Mouse (Mus musculus): ENCODE results near the gene Tra2b.

GRCm38 (mm10) chr16:22275142-22275541 is 9.3 kb upstream of the Tra2b start:
- TF ChIP-seq CTCF (IDR thresholded peaks at IDR 0.05; ENCODE audit: extremely low read depth, insufficient read length, insufficient replicate concordance, low read depth, low read length) (no peak), POLR2A (IDR thresholded peaks at IDR 0.05; ENCODE audit: low read depth, low read length) (no peak)
